Mouse (Mus musculus) kidney, adult 9 months (tissue): ENCODE data around the gene Fyco1.
A peak's percentile ranks its signal among the peaks of the same experiment; 100 is the strongest.
"Not testable (repeated sequence)": the region's sequence is repeated elsewhere in the genome, so short reads cannot be mapped to it uniquely, and the experiment has no call there.

Experiments
- DNase-seq: peaks from one replicate; pipeline ENCODE4 v3.0.0; 2022

Gene Fyco1

DNA sequence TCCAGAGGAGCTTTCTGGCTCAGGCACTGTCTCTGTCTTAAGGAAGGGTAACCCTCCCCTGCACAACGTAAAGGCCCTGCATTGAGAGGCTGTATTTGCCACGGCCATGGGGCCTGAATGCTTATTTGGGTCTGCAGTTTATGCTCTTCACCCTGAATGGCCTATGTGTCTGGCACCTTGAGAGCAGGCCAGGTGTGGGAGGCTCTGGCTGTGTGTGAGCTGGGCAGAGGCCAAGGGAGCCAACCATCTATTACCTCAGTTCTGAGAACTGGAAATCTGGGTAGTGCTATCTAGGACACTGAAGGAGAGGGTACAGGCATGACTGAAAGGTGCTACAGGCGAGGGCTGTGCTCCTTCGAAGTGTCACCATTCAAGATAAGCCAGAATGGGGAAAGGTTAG is 36.9 kb downstream of the Fyco1 start:
- no peak for DNase-seq

DNA sequence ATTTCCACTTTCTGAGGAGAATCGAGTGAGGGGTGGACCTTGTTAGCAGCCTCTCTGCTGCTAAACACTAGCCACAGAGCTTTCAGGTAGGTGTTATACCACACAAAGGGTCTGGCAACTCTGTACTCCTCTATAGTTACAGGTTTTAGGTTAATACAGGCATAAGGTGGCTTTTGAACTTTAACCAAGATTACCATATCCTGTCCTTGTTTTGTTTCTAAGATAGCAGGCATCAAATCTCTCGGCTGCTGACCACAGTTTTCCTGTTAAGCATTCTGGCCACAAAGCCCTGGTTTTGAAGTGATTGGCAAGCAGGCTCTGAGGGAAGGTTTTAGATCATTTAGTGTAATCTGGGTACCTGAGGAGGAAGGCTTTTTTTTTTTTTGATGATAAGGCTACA is 37.4 kb downstream of the Fyco1 start:
- DNase-seq: no peak

GRCm38 (mm10) chr9:123811831-123812230 is 39.9 kb downstream of the Fyco1 start:
- DNase-seq: no peak

DNA sequence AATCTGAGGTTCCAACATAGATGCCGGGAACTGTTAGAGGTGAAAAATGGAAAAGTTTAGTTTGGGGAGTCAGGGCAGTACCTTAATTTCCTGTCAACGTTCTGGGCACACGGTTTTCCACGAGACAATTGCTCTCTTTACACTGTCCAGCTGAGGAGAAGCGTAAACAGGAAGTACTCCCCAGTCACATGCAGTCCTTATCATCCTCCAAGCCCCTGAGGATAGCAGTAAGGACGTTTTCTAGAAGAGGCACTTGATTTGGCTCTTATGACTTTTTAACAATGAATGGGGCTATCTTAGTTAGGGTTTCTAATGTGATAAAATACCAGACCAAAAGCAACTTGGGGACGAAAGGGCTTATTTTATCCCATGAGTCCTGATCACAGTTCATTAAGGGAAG is 43.1 kb downstream of the Fyco1 start:
- DNase-seq: no peak

DNA sequence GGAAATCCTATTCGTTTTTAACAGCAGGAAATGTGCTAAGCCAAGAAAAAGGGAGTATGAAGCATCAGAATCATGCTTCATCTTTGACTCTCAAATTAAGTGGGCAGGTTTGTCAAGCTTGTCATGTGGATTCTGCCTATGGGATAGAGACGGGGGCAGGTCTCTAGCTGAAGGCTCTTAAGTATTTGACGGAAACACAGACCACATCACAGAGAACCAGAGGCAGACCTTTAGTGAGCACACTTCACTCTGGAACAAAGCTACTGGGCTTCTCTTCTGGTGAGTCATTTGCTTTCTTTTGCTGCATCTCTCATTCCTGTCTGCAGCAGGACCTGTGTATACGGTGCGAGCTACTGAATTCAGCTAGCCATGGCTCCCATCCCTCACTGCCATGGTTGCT is 45.4 kb downstream of the Fyco1 start, which contains the start of gene Cxcr6:
Gene Cxcr6, plus strand, starts transcription at position 209 of the 400 bp plus-strand sequence.
- DNase-seq: no peak

GRCm38 (mm10) chr9:123805241-123805640 is 46.5 kb downstream of the Fyco1 start:
- no peak for DNase-seq

- DNase-seq: no peak
Observed at GRCm38 (mm10) chr9:123802896-123803295, 48.8 kb downstream of the Fyco1 start.

- DNase-seq: no peak
Observed at GRCm38 (mm10) chr9:123802421-123802820, 49.3 kb downstream of the Fyco1 start.

DNA sequence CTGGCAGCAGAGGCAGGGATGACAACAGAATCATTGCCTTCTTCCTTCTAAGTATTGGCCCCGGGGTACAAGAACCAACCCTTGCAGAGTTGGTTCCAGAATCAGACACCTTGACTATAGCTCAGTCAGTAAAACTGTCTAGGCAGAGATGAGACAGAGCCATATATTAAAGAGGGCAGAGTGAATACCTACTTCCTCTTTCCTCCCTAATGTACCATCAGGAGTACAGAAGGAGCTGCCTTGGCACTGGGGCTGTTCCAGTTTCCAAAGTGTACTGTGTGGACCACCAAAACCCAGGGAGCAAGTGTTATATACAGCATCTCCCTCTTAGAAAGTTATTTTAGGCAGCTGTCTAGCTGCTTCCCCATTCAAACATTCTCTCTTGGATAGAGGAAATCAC is 50.2 kb downstream of the Fyco1 start:
- DNase-seq: no peak

DNA sequence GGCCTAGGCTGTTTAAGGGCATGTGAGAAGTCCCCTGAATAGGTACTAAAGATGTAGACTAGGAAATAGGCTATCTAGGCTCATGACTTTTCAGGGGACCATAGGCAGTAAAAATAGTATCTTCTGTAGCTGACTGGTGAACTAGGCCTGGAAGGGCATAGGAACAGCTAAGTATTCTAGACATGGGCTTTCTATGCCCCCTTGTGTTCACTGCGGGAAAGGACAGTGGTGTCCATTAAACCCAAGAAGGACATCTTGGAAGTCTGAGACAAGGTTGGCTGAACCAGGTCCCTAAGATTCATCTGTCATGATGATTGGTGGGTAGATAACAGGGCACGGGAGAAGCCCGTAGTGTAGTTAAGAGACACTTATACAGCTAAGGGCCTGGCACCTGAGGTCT is 55.5 kb downstream of the Fyco1 start:
- DNase-seq: peak; percentile 57

DNA sequence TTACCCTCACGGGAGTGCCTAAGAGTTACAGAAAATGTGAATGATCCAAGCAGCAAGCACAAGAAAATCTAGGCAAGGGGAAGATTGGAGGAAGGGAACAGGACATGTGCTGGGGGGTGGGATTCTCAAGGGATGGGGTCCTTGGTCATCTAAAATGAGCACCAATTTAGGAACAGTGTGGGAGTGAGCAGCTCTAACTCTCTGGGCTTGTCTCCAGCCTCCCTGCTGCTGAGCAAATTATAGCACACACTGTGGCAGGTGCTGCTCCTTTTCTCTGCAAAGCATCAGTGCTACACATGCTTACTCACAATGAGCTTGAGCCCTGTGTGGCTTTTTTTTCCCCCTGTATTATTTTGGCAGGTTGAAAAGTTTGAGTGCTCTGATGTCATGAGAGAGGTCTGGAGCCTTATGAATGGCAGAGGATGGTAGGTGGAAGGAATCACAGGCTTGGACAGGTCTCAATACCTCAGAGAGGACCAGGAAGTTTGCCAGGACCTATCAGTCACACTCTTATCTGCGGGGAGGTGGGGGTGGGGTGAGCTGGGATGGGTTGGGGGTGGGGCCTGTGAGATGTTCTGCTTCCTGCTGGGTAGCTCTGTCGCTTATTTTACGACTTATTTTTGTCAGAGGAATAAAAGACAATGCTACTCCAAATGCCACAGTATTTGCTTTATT is 62.7 kb downstream of the Fyco1 start:
- DNase-seq: no peak

DNA sequence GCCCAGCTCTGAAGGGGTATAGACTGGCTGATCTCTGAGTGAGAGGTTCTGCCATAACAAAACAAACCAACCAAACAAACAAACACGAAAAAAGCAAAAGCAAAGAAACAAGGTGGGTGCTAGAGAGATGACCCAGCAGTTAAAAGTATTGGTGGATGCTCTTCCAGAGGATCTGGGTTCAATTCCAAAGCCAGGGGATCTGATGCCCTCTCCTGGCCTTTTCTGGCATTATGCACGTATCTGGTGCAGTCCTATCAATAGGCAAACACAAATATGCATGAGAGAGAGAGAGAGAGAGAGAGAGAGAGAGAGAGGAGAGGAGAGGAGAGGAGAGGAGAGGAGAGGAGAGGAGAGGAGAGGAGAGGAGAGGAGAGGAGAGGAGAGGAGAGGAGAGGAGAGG is 78.4 kb downstream of the Fyco1 start:
- peak; percentile 13 for DNase-seq

DNA sequence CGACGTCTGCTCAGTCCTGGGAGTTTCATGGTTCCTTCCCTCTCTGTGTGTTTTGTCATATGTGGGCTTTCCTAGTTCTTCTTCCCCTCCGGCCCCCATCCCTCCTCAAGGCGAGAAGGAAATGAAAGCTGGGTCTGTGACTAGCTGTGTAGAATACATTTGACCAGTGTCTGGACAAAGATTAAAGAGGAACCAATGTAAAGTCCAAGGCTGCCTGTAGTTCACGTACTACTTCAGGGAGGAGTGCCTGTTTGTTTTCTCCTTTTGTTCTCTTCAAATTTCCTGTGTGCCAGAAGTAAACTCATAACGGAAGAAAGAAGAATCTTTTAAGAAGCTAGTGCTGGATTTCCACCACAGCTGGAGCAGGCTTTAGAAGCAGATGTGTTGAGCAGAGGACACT is 82.2 kb downstream of the Fyco1 start:
- DNase-seq: peak; percentile 5

- peak; percentile 6 for DNase-seq
Observed at GRCm38 (mm10) chr9:123768443-123768842, 83.3 kb downstream of the Fyco1 start.

DNA sequence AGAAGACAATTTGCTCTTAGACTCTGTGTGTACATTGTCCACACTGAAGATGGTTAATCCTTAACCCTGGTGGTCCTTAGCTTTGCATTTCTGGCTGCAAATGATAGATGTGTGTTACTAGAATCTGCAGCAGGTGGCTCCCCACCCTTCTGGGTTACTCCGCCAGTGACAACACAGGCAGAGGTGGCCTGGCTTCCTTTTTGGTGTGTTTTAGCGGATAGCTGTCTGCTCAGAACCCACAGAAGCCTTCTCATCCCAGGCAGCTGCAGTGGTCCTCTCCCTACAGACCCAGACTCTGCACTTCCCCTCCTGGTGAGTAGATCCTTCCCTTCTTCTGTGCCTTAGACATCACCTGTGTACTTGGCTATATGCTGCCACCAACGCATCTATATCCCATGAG is 84.7 kb downstream of the Fyco1 start:
- no peak for DNase-seq

DNA sequence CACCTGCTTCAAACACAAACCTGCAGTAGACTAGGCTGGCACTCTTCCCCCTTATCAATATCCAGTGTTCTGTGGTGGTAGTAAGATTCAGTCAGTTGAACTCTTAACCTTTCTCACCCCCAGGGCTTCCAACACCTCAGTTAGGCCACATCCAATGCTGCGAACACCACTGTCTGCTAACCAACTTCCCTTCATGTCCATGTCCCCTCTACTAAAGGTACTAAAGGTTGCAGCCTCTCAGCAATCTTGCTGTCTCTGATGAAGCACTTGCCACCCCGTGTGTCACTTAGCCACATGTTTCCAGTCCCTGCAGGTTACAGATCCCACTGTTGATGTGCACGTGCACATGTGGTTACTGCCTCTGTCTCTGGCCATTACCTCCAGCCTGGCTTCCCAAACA is 87.9 kb downstream of the Fyco1 start:
- DNase-seq: no peak

DNA sequence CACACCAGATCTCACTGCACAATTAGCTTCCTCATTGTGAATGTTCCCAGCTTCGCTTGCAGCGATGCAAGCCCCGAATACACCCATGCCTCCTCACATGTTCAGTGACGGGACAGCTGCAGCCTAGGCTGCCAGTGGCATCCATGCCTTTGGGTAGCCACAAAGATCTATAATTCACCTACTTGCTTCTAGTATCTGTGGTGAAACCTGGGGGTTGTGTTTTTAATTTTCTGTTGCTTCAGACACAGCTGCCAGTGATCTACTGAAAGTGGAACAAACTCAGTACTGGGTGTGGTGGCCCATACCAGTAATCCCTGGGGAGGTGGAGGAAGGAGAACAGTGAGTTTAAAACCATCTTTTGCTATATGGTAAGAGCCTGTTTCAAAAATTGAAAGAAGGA is 88.8 kb downstream of the Fyco1 start:
- no peak for DNase-seq

GRCm38 (mm10) chr9:123760806-123761205 is 90.9 kb downstream of the Fyco1 start:
- DNase-seq: no peak

DNA sequence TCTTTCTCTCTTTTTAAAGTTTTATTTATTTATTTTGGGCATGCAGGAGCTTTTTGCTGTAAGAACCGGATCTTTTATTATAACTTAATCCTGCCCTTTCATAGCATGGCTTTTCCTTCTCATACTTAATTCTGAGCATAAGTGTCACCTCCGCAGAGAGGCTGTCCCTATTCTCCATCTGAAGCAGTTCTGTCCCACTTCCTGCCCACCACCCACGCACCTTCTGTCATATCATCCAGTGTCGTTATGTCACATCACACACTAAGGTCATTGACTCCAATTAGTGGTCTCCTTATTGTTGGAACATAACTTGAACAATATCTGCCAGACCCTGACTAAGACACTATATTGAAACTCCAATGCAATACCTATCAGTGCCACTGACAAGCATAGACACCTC is 93.1 kb downstream of the Fyco1 start:
- no peak for DNase-seq

DNA sequence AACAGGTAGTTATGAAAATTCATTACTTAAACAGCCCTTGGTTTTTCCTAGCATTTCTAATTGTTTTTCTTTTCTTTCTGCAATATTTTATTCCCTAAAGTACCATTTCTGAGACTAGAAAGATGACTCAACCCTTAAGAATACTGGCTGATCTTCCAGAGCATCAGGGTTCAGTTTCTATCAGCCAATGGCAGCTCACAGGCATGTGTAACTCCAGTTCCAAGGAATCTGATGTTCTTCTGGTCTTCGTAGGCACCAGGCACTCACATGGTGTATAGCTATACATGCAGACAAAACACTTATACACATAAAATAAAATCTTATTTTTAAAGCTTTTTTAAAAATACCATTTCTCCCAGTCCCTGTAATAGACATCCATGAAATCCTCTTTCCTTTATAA is 93.5 kb downstream of the Fyco1 start:
- DNase-seq: no peak

DNA sequence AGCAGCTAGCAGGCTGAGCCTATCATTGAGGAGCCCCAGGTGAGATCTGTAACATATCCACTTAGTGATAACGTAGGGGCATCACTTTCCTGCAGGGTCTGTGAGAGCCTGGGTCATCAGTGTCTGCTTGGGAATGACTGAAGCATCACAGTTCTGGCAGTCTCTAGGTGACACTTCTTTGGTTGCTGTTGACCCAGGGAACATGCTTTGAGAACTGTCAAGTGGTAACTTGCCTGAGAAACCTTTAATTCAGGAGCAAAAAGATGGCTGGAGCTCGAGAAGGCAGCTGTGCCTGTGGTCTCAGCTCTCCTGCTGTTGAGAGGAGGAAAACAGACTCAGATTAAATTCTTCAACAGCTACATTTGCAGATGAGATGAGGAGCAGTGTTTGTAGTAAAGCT is 94.4 kb downstream of the Fyco1 start:
- no peak for DNase-seq

- DNase-seq: no peak
Observed at GRCm38 (mm10) chr9:123756752-123757151, 94.9 kb downstream of the Fyco1 start.

DNA sequence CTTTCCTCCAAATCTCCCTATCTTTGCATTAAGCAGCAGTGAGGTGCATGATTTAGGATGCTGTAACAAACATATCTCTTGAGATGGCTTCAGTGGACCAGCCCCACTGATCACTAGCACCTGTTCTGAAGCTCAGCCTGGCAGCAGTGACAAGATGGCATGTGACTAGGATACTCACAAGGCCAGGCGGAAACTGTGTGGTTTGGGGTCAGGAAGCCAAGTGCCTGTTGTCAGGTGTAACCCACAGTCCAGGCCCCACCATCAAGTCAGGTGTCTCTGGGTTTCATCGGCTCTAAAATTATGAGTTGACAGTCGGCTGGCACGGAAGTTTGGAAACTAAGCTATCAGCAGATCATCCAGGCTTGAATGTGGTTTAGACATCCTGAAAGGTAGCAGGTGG is 97.4 kb downstream of the Fyco1 start:
- DNase-seq: peak; percentile 10

DNA sequence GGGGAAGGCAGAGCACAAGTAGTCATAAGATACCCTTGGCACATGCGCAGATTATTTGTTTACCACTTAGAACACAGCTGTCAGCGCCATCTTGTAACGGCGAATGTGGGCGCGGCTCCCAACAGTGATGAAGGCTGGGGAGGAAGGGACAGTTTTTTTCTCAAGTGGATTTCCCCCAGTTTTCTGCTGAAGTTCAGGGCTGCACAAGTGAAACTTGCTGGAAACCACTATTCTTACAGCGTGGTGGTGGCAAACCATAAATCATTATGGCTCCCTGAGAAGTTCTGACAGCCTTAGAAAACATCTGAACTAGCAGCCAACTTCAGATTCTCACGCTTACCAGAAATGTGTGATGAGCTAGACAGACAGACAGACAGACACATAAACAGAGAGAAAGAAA is 102.0 kb downstream of the Fyco1 start:
- DNase-seq: not testable (repeated sequence)

DNA sequence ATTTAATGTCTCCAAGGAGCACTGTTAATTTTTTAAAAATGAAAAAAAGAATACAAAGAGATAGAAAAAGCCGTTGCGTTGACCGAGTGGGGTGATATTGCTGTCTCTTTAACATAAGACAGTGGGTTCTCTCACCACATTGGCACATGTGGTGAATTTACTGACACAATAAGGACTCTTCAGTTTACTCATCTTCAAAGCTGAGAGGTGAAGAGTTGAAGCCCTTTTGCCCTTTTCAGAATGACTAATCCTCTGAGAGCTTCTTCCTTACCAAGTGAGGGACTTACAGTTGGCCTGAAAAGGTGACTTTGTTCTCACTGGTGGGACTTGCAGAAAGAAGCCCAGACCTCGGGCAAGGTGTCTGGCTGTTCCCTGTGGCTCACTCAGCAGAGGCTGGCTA is 110.9 kb downstream of the Fyco1 start:
- DNase-seq: no peak
